Mouse (Mus musculus): ENCODE data around the gene Nkx2-1. TPM values are rescaled to one million over a fixed set of nuclear protein-coding genes. Genes with fewer than 3 reads are reported as not detected.
"Not testable (repeated sequence)": the region's sequence is repeated elsewhere in the genome, so short reads cannot be mapped to it uniquely, and the experiment has no call there.

The Nkx2-1 gene
- not detected for total RNA-seq (2022)

- DNase-seq: no peak
Observed at GRCm38 (mm10) chr12:56536884-56537265, at the start of gene Nkx2-1. Gene Nkx2-1, minus strand, starts transcription at chr12:56536908.

- DNase-seq: peak; percentile 49
Observed at GRCm38 (mm10) chr12:56541068-56541467, 4.4 kb upstream of the Nkx2-1 start.

GRCm38 (mm10) chr12:56540591-56540990 lies 3.9 kb upstream of the Nkx2-1 start:
- DNase-seq: no peak

GRCm38 (mm10) chr12:56538601-56539000 lies 1.9 kb upstream of the Nkx2-1 start:
- no peak for DNase-seq

- DNase-seq: no peak
Observed at GRCm38 (mm10) chr12:56537931-56538330, 1.2 kb upstream of the Nkx2-1 start.

- no peak for DNase-seq
Observed at GRCm38 (mm10) chr12:56537342-56537741, 634 bp upstream of the Nkx2-1 start.

- no peak for DNase-seq
Observed at GRCm38 (mm10) chr12:56536174-56536883, 379 bp downstream of the Nkx2-1 start.

- no peak for DNase-seq
Observed at GRCm38 (mm10) chr12:56535411-56536173, 1.1 kb downstream of the Nkx2-1 start.

- no peak for DNase-seq
Observed at GRCm38 (mm10) chr12:56534651-56535326, 1.9 kb downstream of the Nkx2-1 start.

GRCm38 (mm10) chr12:56534311-56534650 lies 2.4 kb downstream of the Nkx2-1 start:
- DNase-seq: no peak

- no peak for DNase-seq
Observed at GRCm38 (mm10) chr12:56533501-56534310, 3.0 kb downstream of the Nkx2-1 start.

GRCm38 (mm10) chr12:56532986-56533495 lies 3.7 kb downstream of the Nkx2-1 start:
- no peak for DNase-seq

GRCm38 (mm10) chr12:56532142-56532541 lies 4.6 kb downstream of the Nkx2-1 start:
- DNase-seq: no peak

GRCm38 (mm10) chr12:56531051-56531620 lies 5.6 kb downstream of the Nkx2-1 start:
- DNase-seq: no peak

GRCm38 (mm10) chr12:56529931-56530330 lies 6.8 kb downstream of the Nkx2-1 start:
- DNase-seq: no peak

- DNase-seq: no peak
Observed at GRCm38 (mm10) chr12:56528881-56529681, 7.6 kb downstream of the Nkx2-1 start.

- no peak for DNase-seq
Observed at GRCm38 (mm10) chr12:56528034-56528570, 8.6 kb downstream of the Nkx2-1 start.

GRCm38 (mm10) chr12:56527071-56527470 lies 9.6 kb downstream of the Nkx2-1 start:
- no peak for DNase-seq

GRCm38 (mm10) chr12:56525219-56525797 lies 11.4 kb downstream of the Nkx2-1 start:
- not testable (repeated sequence) for DNase-seq

- no peak for DNase-seq
Observed at GRCm38 (mm10) chr12:56524201-56524600, 12.5 kb downstream of the Nkx2-1 start.
